ENCODE assay signal across 16 mouse cellular contexts in the genomic region with DNA sequence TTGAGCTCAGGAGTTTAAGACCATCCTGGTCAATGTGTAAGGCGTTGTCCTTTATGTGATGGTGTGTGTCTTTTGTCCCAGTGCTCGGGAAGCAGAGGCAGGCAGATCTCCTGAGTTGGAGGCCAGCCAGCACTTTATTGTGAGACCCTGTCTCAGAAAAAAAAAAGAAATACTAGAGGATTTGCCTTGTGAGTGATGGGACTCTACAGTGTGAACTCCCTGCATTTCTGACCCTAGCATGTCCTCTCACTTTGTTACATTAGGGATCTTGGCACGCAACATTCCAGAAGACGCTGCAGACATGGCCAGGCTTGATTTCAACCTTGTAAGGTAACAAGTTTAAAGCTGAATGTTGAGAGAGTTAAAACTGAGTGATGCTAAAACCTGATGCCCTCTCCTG.
"Had no signal": no experiment of that assay in that cellular context is flagged by ENCODE, and none has a peak within 500 bp of the region (broad histone marks: within the 10 kb centered on the region; RNA-seq: fewer than 3 reads in every experiment).

No protein-coding gene starts in this region.

- H3K27ac ChIP-seq: neural tube, embryonic 13.5 days; neural tube, embryonic 15.5 days; stomach, embryonic 15.5 days; stomach, postnatal 0 days had no signal

- H3K4me3 ChIP-seq: neural tube, embryonic 13.5 days; neural tube, embryonic 15.5 days; stomach, embryonic 15.5 days had no signal

- H3K9ac ChIP-seq: neural tube, embryonic 13.5 days; neural tube, embryonic 15.5 days; stomach, embryonic 15.5 days had no signal

- H3K4me2 ChIP-seq: neural tube, embryonic 13.5 days; neural tube, embryonic 15.5 days; stomach, embryonic 15.5 days had no signal

- H3K9me3 ChIP-seq: neural tube, embryonic 13.5 days; neural tube, embryonic 15.5 days; stomach, embryonic 15.5 days had no signal

- H3K27me3 ChIP-seq: neural tube, embryonic 13.5 days; neural tube, embryonic 15.5 days; stomach, embryonic 15.5 days had no signal

- DNase-seq: retina, postnatal 1 day; right cerebral cortex, adult 18-20 months; right cerebral cortex, postnatal 14 days; right cerebral cortex, postnatal 25 days; right cerebral cortex, postnatal 4 days; spleen, adult 18-20 months; thymus, adult 18-20 months; thymus, adult 2 months; thymus, postnatal 14 days; thymus, postnatal 25 days; thymus, postnatal 36 days; thymus, postnatal 4 days had no signal
